Mouse (Mus musculus) granulocyte monocyte progenitor cell, adult 5-6 weeks (primary cell): ENCODE measurements around the gene Actr1a. TPM values are rescaled to one million over a fixed set of nuclear protein-coding genes. Genes with fewer than 3 reads are reported as not detected.

Source experiments
- ATAC-seq: replicated peaks from 2 replicates; pipeline ENCODE4 v1.8.0; 2016; ENCODE audit warnings: mild to moderate bottlenecking, moderate TSS enrichment, inconsistent platforms; ENCODE audit not compliant: poor library complexity, severe bottlenecking
- total RNA-seq, 2 experiments: library from RNA; stranded (forward) in 1 of 2; stranded (reverse) in 1 of 2; fragments of 200-712, 200-1000 nt in 1 of 2; fragments of >200 nt in 1 of 2; fragmentation: Nextera tagmentation in 1 of 2; gene quantifications; 2 replicates each; pipeline ENCODE4 v1.2.3; 2014 to 2017

Gene Actr1a
- total RNA-seq, 2 experiments from 2014 or later, result 75.8 to 86.7 TPM

GRCm38 (mm10) chr19:46357344-46358280 lies 37.9 kb downstream of the Actr1a start:
- ATAC-seq, result peak; percentile 75

- peak; percentile 85 for ATAC-seq
These were observed 38.8 kb downstream of the Actr1a start for GRCm38 (mm10) chr19:46356701-46357138.

GRCm38 (mm10) chr19:46350168-46350932 lies 45.2 kb downstream of the Actr1a start, which contains the start of gene 2310034G01Rik:
TSS of gene 2310034G01Rik (minus strand) at chr19:46350302.
- peak; percentile 81 for ATAC-seq

GRCm38 (mm10) chr19:46349550-46349949 lies 46.0 kb downstream of the Actr1a start:
- ATAC-seq, result no peak

GRCm38 (mm10) chr19:46348761-46349458 lies 46.6 kb downstream of the Actr1a start:
- ATAC-seq, result peak; percentile 65

- ATAC-seq, result no peak
These were observed 47.4 kb downstream of the Actr1a start for GRCm38 (mm10) chr19:46347936-46348668.

GRCm38 (mm10) chr19:46347146-46347545 lies 48.4 kb downstream of the Actr1a start:
- no peak for ATAC-seq

GRCm38 (mm10) chr19:46344710-46345419 lies 50.7 kb downstream of the Actr1a start:
- no peak for ATAC-seq

GRCm38 (mm10) chr19:46339287-46339971 lies 56.1 kb downstream of the Actr1a start:
- peak; percentile 65 for ATAC-seq

- 0 out of 2 replicates have a peak, but pooled peaks have one; percentile 1 for ATAC-seq
These were observed 56.6 kb downstream of the Actr1a start for GRCm38 (mm10) chr19:46338942-46339286.

GRCm38 (mm10) chr19:46338331-46338936 lies 57.1 kb downstream of the Actr1a start, which contains the start of gene Cuedc2:
TSS of gene Cuedc2 (minus strand) at chr19:46338702.
- ATAC-seq, result peak; percentile 64

- ATAC-seq, result no peak
These were observed 57.7 kb downstream of the Actr1a start for GRCm38 (mm10) chr19:46337719-46338330.

GRCm38 (mm10) chr19:46333906-46334305 lies 61.6 kb downstream of the Actr1a start:
- no peak for ATAC-seq

GRCm38 (mm10) chr19:46332721-46333339 lies 62.7 kb downstream of the Actr1a start:
- no peak for ATAC-seq

- ATAC-seq, result no peak
These were observed 63.6 kb downstream of the Actr1a start for GRCm38 (mm10) chr19:46331936-46332335.

GRCm38 (mm10) chr19:46331326-46331725 lies 64.2 kb downstream of the Actr1a start:
- ATAC-seq, result no peak

- no peak for ATAC-seq
These were observed 64.9 kb downstream of the Actr1a start for GRCm38 (mm10) chr19:46330696-46331095.
